Mouse (Mus musculus) olfactory bulb, adult 2 months (tissue): ENCODE results near the gene Lbp. TPM values are rescaled to one million over a fixed set of nuclear protein-coding genes. Genes with fewer than 3 reads are reported as not detected.

ENCODE experiments used
- H3K27ac ChIP-seq: fragments of 200-500 bp; 2 replicates; pipeline ENCODE4 v1.5.1; 2012; ENCODE audit warnings: low read depth, low read length; ENCODE audit not compliant: insufficient read depth
- H3K4me1 ChIP-seq: fragments of 200-500 bp; 2 replicates; pipeline ENCODE4 v1.6.1; 2012; ENCODE audit warnings: low read length; ENCODE audit not compliant: control insufficient read depth, insufficient read depth
- H3K4me3 ChIP-seq: fragments of 200-500 bp; 2 replicates; pipeline ENCODE4 v1.5.1; 2012; ENCODE audit warnings: mild to moderate bottlenecking, low read depth, low read length, moderate library complexity; ENCODE audit not compliant: insufficient read depth
- CTCF ChIP-seq: fragments of 200-500 bp; IDR thresholded peaks from 2 replicates; pipeline ENCODE4 v1.5.1; 2012; ENCODE audit warnings: low read depth, mild to moderate bottlenecking, low read length, moderate library complexity; ENCODE audit not compliant: insufficient read depth
- POLR2A ChIP-seq: fragments of 200-500 bp; IDR thresholded peaks from 2 replicates; pipeline ENCODE4 v1.6.1; 2012; ENCODE audit warnings: mild to moderate bottlenecking, low read depth, low read length, moderate library complexity; ENCODE audit not compliant: insufficient read depth
- WGBS: fragments of 180-500 bp; shearing (Covaris S2); methylation state at CpG from one replicate; pipeline ENCODE4 v1.1.7; 2018; 5-methylcytosine and 5-hydroxymethylcytosine counted together
- polyA plus RNA-seq: library from polyadenylated mRNA; stranded (reverse); fragments of >200 nt; gene quantifications from 2 replicates; pipeline ENCODE4 v1.2.4, GENCODE M21; 2012; ENCODE audit warnings: low replicate concordance; ENCODE audit not compliant: missing spikeins, insufficient read depth, insufficient read length

Lbp gene
- polyA plus RNA-seq, 1 experiment: not detected

GRCm38 (mm10) chr2:158322845-158323244, 16.6 kb downstream of the Lbp start:
- Histone ChIP-seq H3K4me1 (no peaks in the 10 kb centered on the region), H3K27ac (no peak overlapping the region), H3K4me3 (no peak overlapping the region)
- TF ChIP-seq CTCF (no peak), POLR2A (no peak)
- WGBS: 75% methylated on average over 3 of the region's 3 CpGs

DNA sequence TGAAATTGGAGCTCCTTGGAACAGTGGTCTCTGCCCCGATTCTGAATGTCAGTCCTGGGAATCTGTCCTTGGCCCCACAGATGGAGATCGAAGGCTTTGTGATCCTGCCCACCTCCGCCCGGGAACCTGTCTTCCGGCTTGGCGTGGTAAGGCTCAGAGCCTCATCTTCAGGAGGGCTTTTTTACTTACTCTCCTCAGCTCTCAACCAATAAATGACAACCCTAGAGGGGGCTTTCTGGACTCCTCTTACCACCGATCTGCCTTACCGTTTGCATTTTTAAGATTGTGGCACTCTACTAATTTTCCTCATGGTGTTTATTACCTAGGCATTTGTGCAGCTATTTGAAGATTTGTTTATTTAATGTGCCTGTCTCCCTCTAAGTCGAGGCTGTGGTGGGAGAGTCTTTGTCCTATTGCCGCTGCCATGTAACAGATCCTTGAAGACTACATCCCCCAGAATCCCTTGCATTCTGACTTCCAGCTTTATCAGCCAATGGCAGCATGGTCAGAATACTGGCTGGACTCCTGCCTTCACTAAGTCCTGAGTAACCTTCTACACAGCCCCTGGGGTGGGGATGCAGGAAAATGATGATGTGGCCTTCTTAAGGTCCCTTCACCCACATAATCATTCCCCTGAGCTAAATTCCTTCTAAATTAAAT, 18.4 kb downstream of the Lbp start:
- Histone ChIP-seq H3K27ac (no peak overlapping the region), H3K4me1 (no peaks in the 10 kb centered on the region), H3K4me3 (no peak overlapping the region)
- TF ChIP-seq CTCF (no peak), POLR2A (no peak)
- 75% methylated on average over 10 of the region's 10 CpGs for WGBS

GRCm38 (mm10) chr2:158325609-158326008, 19.3 kb downstream of the Lbp start:
- TF ChIP-seq POLR2A: no peak
- TF ChIP-seq CTCF: no peak
- Histone ChIP-seq H3K27ac (no peak overlapping the region), H3K4me1 (no peaks in the 10 kb centered on the region), H3K4me3 (no peak overlapping the region)
- 65% methylated on average over 8 of the region's 8 CpGs for WGBS

- Histone ChIP-seq H3K4me1 (no peaks in the 10 kb centered on the region), H3K4me3 (no peak overlapping the region), H3K27ac (no peak overlapping the region)
- WGBS: 91% methylated on average over 13 of the region's 13 CpGs
- TF ChIP-seq CTCF (no peak), POLR2A (no peak)
Observed at GRCm38 (mm10) chr2:158334356-158334755, 28.1 kb downstream of the Lbp start.

DNA sequence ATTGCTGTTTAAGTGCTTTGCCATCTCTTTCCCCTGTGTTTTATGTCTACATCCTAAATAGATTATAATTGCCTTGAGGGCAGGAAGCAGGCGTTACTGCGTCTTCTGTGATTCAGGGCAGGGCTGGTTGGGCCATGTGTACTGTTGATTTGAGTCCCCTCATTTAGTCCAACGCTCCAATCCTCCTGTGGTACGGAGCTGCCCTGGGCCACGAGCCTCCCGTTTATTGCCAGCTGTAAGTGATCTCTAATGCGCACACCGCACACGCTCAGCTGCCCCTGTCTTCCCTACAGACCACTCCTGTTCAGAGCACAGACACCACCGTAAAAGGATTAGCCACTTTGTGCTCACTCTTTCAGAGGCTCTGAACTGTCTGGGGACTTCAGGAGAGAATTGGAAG, 31.4 kb downstream of the Lbp start:
- TF ChIP-seq CTCF (no peak), POLR2A (no peak)
- 78% methylated on average over 10 of the region's 10 CpGs for WGBS
- Histone ChIP-seq H3K4me3 (no peak overlapping the region), H3K27ac (no peak overlapping the region), H3K4me1 (no peaks in the 10 kb centered on the region)

- Histone ChIP-seq H3K4me3 (no peak overlapping the region), H3K27ac (no peak overlapping the region), H3K4me1 (no peaks in the 10 kb centered on the region)
- TF ChIP-seq CTCF (peak; percentile 31; the same call in 1 of the 2 replicates), POLR2A (no peak)
- WGBS: 28% methylated on average over 11 of the region's 11 CpGs
Observed at GRCm38 (mm10) chr2:158339948-158340564, 33.8 kb downstream of the Lbp start.

- Histone ChIP-seq H3K4me3 (no peak overlapping the region), H3K4me1 (no peaks in the 10 kb centered on the region; the same call in 1 of the 2 replicates), H3K27ac (no peak overlapping the region)
- WGBS: 88% methylated on average over 2 of the region's 2 CpGs
- TF ChIP-seq POLR2A (no peak), CTCF (no peak)
Observed at GRCm38 (mm10) chr2:158341324-158341723, 35.0 kb downstream of the Lbp start.

DNA sequence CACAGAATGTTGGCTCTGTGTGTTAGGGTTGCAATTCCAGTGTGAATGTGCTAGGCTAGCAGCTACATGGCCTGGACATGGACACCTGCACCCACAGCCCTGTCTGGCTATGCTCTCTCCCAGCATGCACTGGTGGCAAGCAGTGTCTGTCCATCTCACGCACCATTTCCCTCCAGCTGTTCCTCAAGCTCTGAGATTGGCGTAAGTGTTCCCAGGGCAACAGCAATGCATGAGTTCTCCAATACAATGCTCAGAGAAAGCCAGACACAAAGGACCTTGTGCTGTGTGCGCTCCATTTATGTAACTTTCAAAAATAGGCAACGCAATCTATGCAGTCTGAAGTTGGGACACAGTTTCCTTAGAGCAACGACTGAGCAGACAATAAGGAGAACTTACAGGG, 37.2 kb downstream of the Lbp start:
- no peaks in the 10 kb centered on the region; the same call in 1 of the 2 replicates for H3K4me1 ChIP-seq
- WGBS: 54% methylated on average over 5 of the region's 5 CpGs
- no peak for TF ChIP-seq CTCF
- TF ChIP-seq POLR2A: no peak

GRCm38 (mm10) chr2:158346467-158346866, 40.2 kb downstream of the Lbp start:
- H3K4me1 ChIP-seq: no peaks in the 10 kb centered on the region; the same call in 1 of the 2 replicates
- no peak overlapping the region for H3K4me3 ChIP-seq
- no peak overlapping the region for H3K27ac ChIP-seq
- WGBS: 76% methylated on average over 6 of the region's 6 CpGs
- TF ChIP-seq CTCF (no peak), POLR2A (no peak)

More for the DNA sequence above, 37.2 kb downstream of the Lbp start:
- H3K4me3 ChIP-seq: no peak overlapping the region
- no peak overlapping the region for H3K27ac ChIP-seq
